Mouse (Mus musculus) fat pad, adult 2 months (tissue): ENCODE data around the gene Napepld.

Source experiments
- DNase-seq: peaks from one replicate; pipeline ENCODE4 v3.0.0-alpha.2; 2011; ENCODE audit warnings: low read depth, low spot score; ENCODE audit errors: extremely low read depth

The Napepld gene

GRCm38 (mm10) chr5:21701351-21702008 lies at the start of gene Napepld:
Gene Napepld (minus strand): TSS chr5:21701396.
- peak; percentile 90 for DNase-seq

DNA sequence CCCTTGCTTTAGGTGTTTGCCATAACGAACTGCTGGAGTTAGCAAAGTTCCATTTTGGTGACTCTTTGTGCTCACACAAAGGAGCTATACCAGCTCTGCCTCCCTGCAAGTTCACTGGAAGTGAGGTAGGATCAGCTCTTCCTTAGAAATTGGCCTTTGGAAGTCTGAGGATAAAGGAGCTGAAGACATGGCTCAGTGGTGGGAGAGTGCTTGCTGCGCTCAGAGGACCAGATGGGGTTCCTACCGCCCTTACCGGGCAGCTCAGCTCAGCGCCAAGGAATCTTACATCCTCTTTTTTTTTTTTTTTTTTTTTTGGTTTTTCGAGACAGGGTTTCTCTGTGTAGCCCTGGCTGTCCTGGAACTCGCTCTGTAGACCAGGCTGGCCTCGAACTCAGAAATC lies 44.8 kb upstream of the Napepld start:
- no peak for DNase-seq

DNA sequence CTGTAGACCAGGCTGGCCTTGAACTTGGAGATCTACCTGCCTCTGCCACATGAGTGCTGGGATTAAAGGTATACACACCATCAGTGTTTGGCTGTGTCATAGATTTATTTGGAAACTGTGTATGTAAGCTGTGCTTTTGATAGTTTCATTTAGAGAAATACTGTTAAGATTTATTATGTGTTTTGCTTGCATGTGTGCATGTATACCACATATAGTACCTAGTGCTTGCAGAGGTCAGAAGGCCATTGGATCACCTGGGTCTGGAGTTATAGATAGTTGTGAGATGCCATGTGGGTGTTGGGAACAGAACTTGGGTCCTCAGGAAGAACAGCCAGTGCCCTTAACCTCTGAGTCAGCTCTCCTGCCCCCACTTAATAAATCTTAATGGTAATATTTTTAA lies 43.5 kb upstream of the Napepld start:
- no peak for DNase-seq

- no peak for DNase-seq
Measured at GRCm38 (mm10) chr5:21743606-21744005, 42.4 kb upstream of the Napepld start.

GRCm38 (mm10) chr5:21739881-21740280 lies 38.7 kb upstream of the Napepld start:
- DNase-seq, result no peak

DNA sequence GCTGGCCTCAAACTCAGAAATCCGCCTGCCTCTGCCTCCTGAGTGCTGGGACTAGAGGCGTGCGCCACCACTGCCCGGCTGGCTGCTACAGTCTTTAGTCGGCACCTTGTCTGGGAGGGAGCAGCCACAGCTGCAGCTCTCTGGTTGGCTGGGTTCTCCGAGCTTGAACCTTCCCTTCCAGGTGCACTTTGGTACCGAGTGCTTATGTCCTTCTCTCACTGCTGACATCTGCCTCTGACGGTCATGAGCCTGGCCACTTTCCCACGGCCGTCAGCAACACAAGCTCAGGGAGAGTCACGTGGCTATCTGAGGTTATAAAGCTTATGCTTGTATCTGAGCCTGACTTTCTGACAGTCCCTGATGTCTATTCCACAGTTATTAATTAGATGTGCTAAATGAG lies 37.9 kb upstream of the Napepld start:
- no peak for DNase-seq

GRCm38 (mm10) chr5:21737620-21738019 lies 36.4 kb upstream of the Napepld start:
- DNase-seq, result no peak

DNA sequence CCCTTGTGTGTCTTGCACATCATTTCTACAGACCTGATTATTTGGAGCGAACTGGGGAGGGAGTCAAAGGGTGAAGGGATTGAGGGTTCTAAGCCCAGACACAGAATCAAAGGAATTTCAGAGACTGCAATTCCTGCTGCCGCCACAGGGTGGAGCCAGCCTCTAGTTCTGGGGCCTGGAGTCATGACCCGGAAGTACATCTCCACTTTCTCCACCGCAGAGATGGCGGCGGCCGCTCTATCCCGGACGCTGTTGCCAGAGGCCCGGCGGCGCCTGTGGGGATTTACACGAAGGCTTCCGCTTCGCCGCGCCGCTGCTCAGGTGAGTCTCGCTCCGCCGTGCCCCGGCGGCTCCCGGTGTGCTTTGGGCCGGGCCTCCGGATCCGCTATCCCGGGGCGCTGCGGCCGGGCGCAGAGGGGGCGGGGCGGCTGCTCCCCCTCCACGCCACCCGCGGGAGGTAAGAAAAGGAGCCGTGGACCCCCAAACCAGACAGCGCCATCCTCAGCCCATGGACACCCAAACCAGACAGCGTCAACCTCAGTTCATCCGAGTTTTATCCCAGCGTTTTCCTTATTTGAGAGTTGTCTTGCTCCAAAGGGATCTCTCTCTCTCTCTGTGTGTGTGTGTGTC lies 35.9 kb upstream of the Napepld start, which contains the start of gene Pmpcb:
Gene Pmpcb, plus strand, starts transcription at position 186 of the 630 bp plus-strand sequence.
- DNase-seq, result no peak

- DNase-seq, result no peak
Measured at GRCm38 (mm10) chr5:21736046-21736445, 34.9 kb upstream of the Napepld start.

GRCm38 (mm10) chr5:21735584-21735983 lies 34.4 kb upstream of the Napepld start:
- DNase-seq, result no peak

DNA sequence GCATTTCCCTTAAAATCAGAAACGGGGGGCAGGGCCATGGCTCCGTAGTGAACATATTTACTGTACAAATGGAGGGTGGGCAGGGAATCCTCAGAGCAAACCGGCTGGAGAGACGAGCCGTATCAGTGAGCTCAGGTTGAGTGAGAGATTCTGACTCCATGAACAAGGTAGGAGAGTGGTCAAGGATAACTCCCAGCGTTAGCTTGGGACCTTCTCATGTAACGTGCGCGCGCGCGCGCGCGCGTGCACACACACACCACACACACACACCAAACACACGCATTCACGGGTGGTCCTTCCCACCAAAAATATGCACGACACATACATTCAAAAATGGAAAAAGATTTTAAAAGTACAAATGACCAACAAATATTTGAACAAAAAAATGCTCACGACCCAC lies 33.9 kb upstream of the Napepld start:
- DNase-seq, result no peak

GRCm38 (mm10) chr5:21732930-21733329 lies 31.7 kb upstream of the Napepld start:
- no peak for DNase-seq

- DNase-seq, result no peak
Measured at GRCm38 (mm10) chr5:21732177-21732911, 31.1 kb upstream of the Napepld start.

DNA sequence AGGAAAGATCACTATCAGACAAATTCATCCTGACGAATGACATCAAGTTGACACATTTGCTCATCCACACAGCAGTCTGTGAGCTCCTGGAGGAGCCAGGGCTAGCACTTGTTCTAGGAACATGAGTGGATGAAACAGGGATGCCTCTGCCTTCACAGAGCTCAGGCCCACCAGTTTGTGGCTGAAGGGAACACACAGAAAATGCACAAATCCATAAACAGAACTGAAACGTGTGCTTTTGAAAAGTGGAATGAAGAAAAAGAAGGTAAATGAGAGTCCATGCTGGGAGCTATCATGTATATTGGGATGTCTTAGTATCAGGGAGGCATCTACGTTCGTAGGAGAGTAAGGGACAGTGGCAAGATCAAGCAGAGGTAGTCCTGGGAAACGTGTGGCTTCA lies 27.9 kb upstream of the Napepld start:
- no peak for DNase-seq

DNA sequence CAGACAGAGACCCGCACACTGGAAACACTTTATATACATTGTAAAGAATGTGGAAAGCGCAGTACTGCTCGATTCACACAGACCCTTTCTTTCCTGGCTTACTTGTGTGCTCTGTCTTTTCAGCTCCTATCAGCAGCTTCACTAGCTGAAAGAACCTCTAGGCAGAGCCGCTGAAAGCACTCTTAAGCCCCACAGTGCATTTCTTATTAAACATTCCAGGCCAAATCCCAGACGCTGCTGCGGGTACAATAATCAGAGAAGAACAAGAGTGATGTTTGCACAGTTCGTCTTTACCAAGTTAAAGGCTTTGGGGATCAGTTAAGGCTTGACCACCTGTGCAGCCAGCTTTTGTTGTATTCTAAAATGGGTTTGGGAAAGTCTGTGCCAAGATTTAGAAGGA lies 23.7 kb upstream of the Napepld start:
- no peak for DNase-seq

GRCm38 (mm10) chr5:21724427-21724826 lies 23.2 kb upstream of the Napepld start:
- no peak for DNase-seq

DNA sequence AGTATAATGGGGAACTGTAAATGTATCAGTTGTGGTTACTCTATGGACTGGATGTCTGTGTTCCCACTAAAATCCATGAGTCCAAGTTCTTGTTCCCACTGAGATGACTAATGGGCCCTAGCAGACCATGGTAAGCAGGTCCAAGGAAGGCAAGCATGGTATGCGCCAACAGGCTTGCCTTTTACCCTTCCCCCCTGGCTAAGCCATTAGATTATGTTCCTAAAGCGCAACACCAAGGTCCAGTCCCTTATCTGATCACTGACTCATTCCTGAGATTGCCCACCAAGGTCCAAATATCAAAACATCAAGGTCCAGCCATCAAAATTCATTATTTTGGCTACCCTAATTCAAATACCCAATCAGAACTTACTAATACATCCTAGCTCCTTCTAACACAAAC lies 18.0 kb upstream of the Napepld start:
- DNase-seq, result no peak

- no peak for DNase-seq
Measured at GRCm38 (mm10) chr5:21718546-21718945, 17.4 kb upstream of the Napepld start.

DNA sequence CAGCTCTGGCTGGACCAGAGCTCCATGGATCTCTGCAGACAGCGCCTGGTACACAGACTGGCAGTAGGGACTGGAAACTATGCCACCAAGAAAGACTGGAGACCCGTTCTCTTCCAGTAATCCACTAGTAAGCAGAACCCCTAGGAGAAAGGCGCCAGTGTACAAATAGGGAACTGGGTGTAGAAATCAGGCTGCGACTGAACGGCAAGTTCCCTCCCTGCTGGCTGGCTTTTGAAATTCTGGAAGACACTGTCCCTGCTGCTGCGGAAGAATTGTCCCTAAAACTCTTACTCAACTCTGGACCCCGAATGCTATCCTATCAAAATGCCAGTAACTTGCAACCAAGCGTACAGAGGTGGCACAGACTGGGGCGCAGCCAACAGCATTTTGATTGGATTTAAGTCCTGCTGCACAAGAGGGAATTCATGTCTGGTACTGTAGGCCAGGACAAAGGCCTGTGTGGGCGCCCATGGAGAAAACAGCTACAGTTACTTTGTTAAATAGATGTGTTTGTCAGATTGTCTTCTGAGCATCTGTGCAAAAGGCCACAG lies 16.0 kb upstream of the Napepld start:
- DNase-seq, result no peak

DNA sequence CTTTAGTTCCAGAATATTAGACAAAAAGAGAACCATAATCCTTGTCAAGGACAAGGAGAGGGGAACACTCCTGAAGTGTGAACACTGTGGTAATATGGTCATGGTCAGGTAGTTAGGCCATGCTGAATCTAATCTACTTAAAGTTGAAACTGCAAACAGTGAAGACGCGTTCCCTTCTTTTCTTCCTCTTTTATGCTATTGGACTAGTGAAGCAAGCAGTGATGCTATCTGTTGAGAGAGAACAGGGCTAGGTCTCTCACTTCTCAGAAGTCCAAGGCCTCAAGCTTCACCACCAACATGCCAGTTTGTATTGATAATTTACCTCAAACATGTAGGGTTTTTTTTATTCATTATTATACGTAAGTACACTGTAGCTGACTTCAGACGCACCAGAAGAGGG lies 13.3 kb upstream of the Napepld start:
- DNase-seq, result no peak

GRCm38 (mm10) chr5:21712127-21712715 lies 11.0 kb upstream of the Napepld start:
- DNase-seq, result no peak
